Comparison of ENCODE assay signal across 8 mouse cellular contexts in the genomic region with DNA sequence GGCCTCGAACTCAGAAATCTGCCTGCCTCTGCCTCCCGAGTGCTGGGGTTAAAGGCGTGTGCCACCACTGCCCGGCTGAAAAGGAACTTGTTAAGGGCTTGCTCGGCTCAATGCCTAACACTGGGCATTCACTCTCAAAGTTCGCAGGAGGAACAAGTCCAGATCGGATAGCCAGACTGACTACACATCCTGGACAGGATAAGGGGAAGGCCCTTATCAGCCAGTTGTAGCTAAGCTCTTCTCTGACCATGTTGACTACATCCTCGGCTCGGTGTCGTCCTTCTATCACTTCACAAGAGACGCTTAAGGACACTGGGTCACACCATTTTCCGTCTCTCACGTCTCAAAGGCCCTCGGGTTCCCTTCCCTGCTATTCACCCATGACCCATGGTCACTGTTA. TPM values are rescaled to one million over a fixed set of nuclear protein-coding genes. Genes with fewer than 3 reads are reported as not detected.
A peak's percentile ranks its signal among the peaks of the same experiment; 100 is the strongest.
DNase-seq lines count a peak whose midpoint lies in the region; ATAC-seq and TF ChIP-seq lines count a peak whose summit lies in the region.

No protein-coding gene starts in this region.

- peak overlapping the region; percentile 85 for H3K4me2 ChIP-seq in limb, embryonic 14.5 days (replicated peaks; ENCODE audit: low read depth, low read length, severe bottlenecking)

- no peak for TF ChIP-seq POLR2A in lung, adult 2 months (IDR thresholded peaks at IDR 0.05; ENCODE audit: borderline replicate concordance, extremely low read depth, low read depth, low read length)
- TF ChIP-seq POLR2A in limb, embryonic 14.5 days (IDR thresholded peaks at IDR 0.05; ENCODE audit: borderline replicate concordance, extremely low read depth, insufficient read depth, insufficient read length): no peak
- no peak for TF ChIP-seq POLR2A in small intestine, adult 2 months (IDR thresholded peaks at IDR 0.05; ENCODE audit: low read depth, low read length)

- H3K36me3 ChIP-seq in limb, embryonic 14.5 days (ENCODE audit: control insufficient read depth, insufficient read depth, low read length): peaks cover 27% of the 10 kb centered on the region
- peaks cover 10% of the 10 kb centered on the region; the same call in 1 of the 2 replicates for H3K36me3 ChIP-seq in small intestine, adult 2 months (ENCODE audit: control insufficient read depth, insufficient read depth, low read length)

- no peak for DNase-seq in lung, adult 2 months
- DNase-seq in lung, postnatal 14 days: no peak
- no peak for DNase-seq in limb, embryonic 14.5 days (ENCODE audit: low spot score)
- no peak for DNase-seq in natural killer cell, adult 2 months (ENCODE audit: low spot score in 2 of 2)
- no peak for DNase-seq in frontal cortex, postnatal 36 days (ENCODE audit: low spot score in 2 of 2)
- no peak for DNase-seq in cerebellum, postnatal 14 days

- H3K27me3 ChIP-seq in limb, embryonic 14.5 days (ENCODE audit: control insufficient read depth, insufficient read depth, low read length): no peaks in the 10 kb centered on the region
- H3K27me3 ChIP-seq in small intestine, adult 2 months (ENCODE audit: control insufficient read depth, insufficient read depth, low read length): no peaks in the 10 kb centered on the region

- 11% methylated on average over 14 of the region's 14 CpGs for WGBS in lung, adult 2 months
- WGBS in limb, embryonic 14.5 days: 34% methylated on average over 14 of the region's 14 CpGs
- WGBS in small intestine, adult 2 months: 7% methylated on average over 14 of the region's 14 CpGs

- peak overlapping the region; percentile 80 for H3K4me3 ChIP-seq in lung, adult 2 months (replicated peaks; ENCODE audit: extremely low read depth, low read depth, low read length)
- H3K4me3 ChIP-seq in limb, embryonic 14.5 days (replicated peaks; ENCODE audit: low read length): peak overlapping the region; percentile 93
- H3K4me3 ChIP-seq in small intestine, adult 2 months (ENCODE audit: low read depth, low read length): peak overlapping the region; percentile 83

- H3K27ac ChIP-seq in limb, embryonic 14.5 days (replicated peaks; ENCODE audit: low read depth, low read length): peak overlapping the region; percentile 68
- peak overlapping the region; percentile 65 for H3K27ac ChIP-seq in small intestine, adult 2 months (ENCODE audit: insufficient read depth, low read depth, low read length)

- peak overlapping the region; percentile 85 for H3K9ac ChIP-seq in limb, embryonic 14.5 days (ENCODE audit: low read depth, low read length, severe bottlenecking)

- peak; percentile 21 for ATAC-seq in erythroblast, adult 5-6 weeks (replicated peaks; ENCODE audit: low FRiP score, poor library complexity, severe bottlenecking)
- no peak for ATAC-seq in limb, embryonic 14.5 days (ENCODE audit: low FRiP score, low read depth)

- no peaks in the 10 kb centered on the region; the same call in 1 of the 2 replicates for H3K4me1 ChIP-seq in lung, adult 2 months (ENCODE audit: control insufficient read depth, insufficient read depth, low read length)
- H3K4me1 ChIP-seq in limb, embryonic 14.5 days (ENCODE audit: control insufficient read depth, insufficient read depth, low read length): peaks cover 8% of the 10 kb centered on the region
- H3K4me1 ChIP-seq in small intestine, adult 2 months (ENCODE audit: control insufficient read depth, insufficient read depth, insufficient read length, low read length): peaks cover 7% of the 10 kb centered on the region; the same call in 1 of the 2 replicates

- H3K9me3 ChIP-seq in limb, embryonic 14.5 days (ENCODE audit: control insufficient read depth, low read length): no peaks in the 10 kb centered on the region

- no peak for TF ChIP-seq CTCF in lung, adult 2 months (IDR thresholded peaks at IDR 0.05; ENCODE audit: insufficient read depth, low read length)
- TF ChIP-seq CTCF in small intestine, adult 2 months (IDR thresholded peaks at IDR 0.05; ENCODE audit: extremely low read depth, insufficient read length, insufficient replicate concordance, low read depth, low read length): no peak

RNA-seq across cellular contexts. Expression of a gene that starts 0.5 kb away (rescaled TPM):
- 11.9 and 14.9 TPM in 2 replicates for polyA plus RNA-seq in lung, adult 2 months (2012; rRNA removed)
- 7.3 TPM in 1 of 2 replicates, not detected in the other for total RNA-seq in erythroblast, adult 5-6 weeks (2015; ENCODE audit: low replicate concordance)
- total RNA-seq in erythroblast, adult 5-6 weeks (2017; ENCODE audit: low replicate concordance): 6.1 and 6.9 TPM in 2 replicates
- polyA plus RNA-seq in limb, embryonic 14.5 days (2012; rRNA removed): 12.3 and 14.7 TPM in 2 replicates
- polyA plus RNA-seq in limb, embryonic 14.5 days (2014; fragmentation: Nextera tagmentation; extraction: Ambion mirVana): 12.8 and 14.3 TPM in 2 replicates
- 16.6 and 23.6 TPM in 2 replicates for polyA plus RNA-seq in small intestine, adult 2 months (2012; rRNA removed)

RNA-seq across cellular contexts. Expression of a gene that starts 0.5 kb away (rescaled TPM):
- polyA plus RNA-seq in lung, adult 2 months (2012; rRNA removed): 11.0 and 14.5 TPM in 2 replicates
- 1.5 and 2.1 TPM in 2 replicates for total RNA-seq in erythroblast, adult 5-6 weeks (2015; ENCODE audit: low replicate concordance)
- 1.5 and 16.8 TPM in 2 replicates for total RNA-seq in erythroblast, adult 5-6 weeks (2017; ENCODE audit: low replicate concordance)
- polyA plus RNA-seq in limb, embryonic 14.5 days (2012; rRNA removed): 42.1 and 43.0 TPM in 2 replicates
- polyA plus RNA-seq in limb, embryonic 14.5 days (2014; fragmentation: Nextera tagmentation; extraction: Ambion mirVana): 29.2 TPM in 2 replicates
- polyA plus RNA-seq in small intestine, adult 2 months (2012; rRNA removed): 3.6 and 4.4 TPM in 2 replicates

RNA-seq across cellular contexts. Expression of a gene that starts 4.1 kb away (rescaled TPM):
- 0.45 and 0.57 TPM in 2 replicates for polyA plus RNA-seq in lung, adult 2 months (2012; rRNA removed)
- not detected in 2 replicates for total RNA-seq in erythroblast, adult 5-6 weeks (2015; ENCODE audit: low replicate concordance)
- not detected in 2 replicates for total RNA-seq in erythroblast, adult 5-6 weeks (2017; ENCODE audit: low replicate concordance)
- polyA plus RNA-seq in limb, embryonic 14.5 days (2012; rRNA removed): 0.31 and 0.70 TPM in 2 replicates
- polyA plus RNA-seq in limb, embryonic 14.5 days (2014; fragmentation: Nextera tagmentation; extraction: Ambion mirVana): not detected in 2 replicates
- polyA plus RNA-seq in small intestine, adult 2 months (2012; rRNA removed): 0.43 TPM in 2 replicates

RNA-seq across cellular contexts. Expression of a gene that starts 10.0 kb away (rescaled TPM):
- 15.6 and 17.3 TPM in 2 replicates for polyA plus RNA-seq in lung, adult 2 months (2012; rRNA removed)
- 4.2 and 5.9 TPM in 2 replicates for total RNA-seq in erythroblast, adult 5-6 weeks (2015; ENCODE audit: low replicate concordance)
- total RNA-seq in erythroblast, adult 5-6 weeks (2017; ENCODE audit: low replicate concordance): 3.3 TPM in 1 of 2 replicates, not detected in the other
- polyA plus RNA-seq in limb, embryonic 14.5 days (2012; rRNA removed): 45.2 and 52.7 TPM in 2 replicates
- 48.9 and 49.7 TPM in 2 replicates for polyA plus RNA-seq in limb, embryonic 14.5 days (2014; fragmentation: Nextera tagmentation; extraction: Ambion mirVana)
- polyA plus RNA-seq in small intestine, adult 2 months (2012; rRNA removed): 14.3 and 15.4 TPM in 2 replicates

RNA-seq across cellular contexts. Expression of a gene that starts 14.9 kb away (rescaled TPM):
- polyA plus RNA-seq in lung, adult 2 months (2012; rRNA removed): 0.06 TPM in 1 of 2 replicates, not detected in the other
- total RNA-seq in erythroblast, adult 5-6 weeks (2015; ENCODE audit: low replicate concordance): 1.3 TPM in 1 of 2 replicates, not detected in the other
- total RNA-seq in erythroblast, adult 5-6 weeks (2017; ENCODE audit: low replicate concordance): not detected in 2 replicates
- polyA plus RNA-seq in limb, embryonic 14.5 days (2012; rRNA removed): 0.20 and 0.23 TPM in 2 replicates
- not detected in 2 replicates for polyA plus RNA-seq in limb, embryonic 14.5 days (2014; fragmentation: Nextera tagmentation; extraction: Ambion mirVana)
- polyA plus RNA-seq in small intestine, adult 2 months (2012; rRNA removed): 0.15 and 0.60 TPM in 2 replicates
